Mouse (Mus musculus) stomach, postnatal 0 days (tissue): ENCODE measurements at regions not wholly inside any gene's neighbourhood (a gene's known extent, or its start where the extent isn't known, plus 50 kb on each side); places are given as distances from the start of the nearest gene placed in this dataset.

ENCODE experiments used
- CTCF ChIP-seq: IDR thresholded peaks from 2 replicates; pipeline ENCODE4 v1.5.1; 2016; ENCODE audit warnings: antibody characterized with exemption, low read depth, mild to moderate bottlenecking, moderate library complexity
- EP300 ChIP-seq: optimal IDR thresholded peaks from 2 replicates; pipeline ENCODE3; 2016; ENCODE audit warnings: antibody characterized with exemption

DNA sequence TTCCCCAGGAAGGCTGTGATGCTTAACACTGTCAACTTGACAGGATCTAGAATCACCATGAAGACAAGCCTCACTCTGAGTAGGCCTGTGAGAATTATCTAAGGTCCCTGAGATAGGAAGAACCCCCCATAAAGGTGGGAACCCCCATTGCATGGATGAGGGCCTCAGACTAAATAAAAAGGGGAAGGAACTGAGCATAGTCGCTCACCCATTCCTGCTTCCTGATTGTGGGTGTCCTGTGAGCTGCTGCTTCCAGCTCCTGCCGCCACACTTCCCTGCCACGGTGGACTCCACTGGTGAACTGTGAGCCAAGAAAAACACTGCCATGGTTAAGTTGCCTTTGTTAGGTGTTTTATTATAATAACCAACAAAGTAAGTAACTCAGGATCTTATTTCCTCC lies 86.8 kb upstream of the Frmd6 start:
- TF ChIP-seq CTCF (no peak), EP300 (no peak)
